Mouse (Mus musculus) forebrain, embryonic 10.5 days (tissue): Measurements from ENCODE around the gene Filip1l. TPM values are rescaled to one million over a fixed set of nuclear protein-coding genes. Genes with fewer than 3 reads are reported as not detected.
"Not testable (repeated sequence)": the region's sequence is repeated elsewhere in the genome, so short reads cannot be mapped to it uniquely, and the experiment has no call there.

Experiments
- DNase-seq: peaks from one replicate; pipeline ENCODE4 v3.0.0-alpha.2; 2017; ENCODE audit warnings: low spot score; ENCODE audit errors: extremely low spot score
- H3K27ac ChIP-seq: fragments of 300-500 bp; sonication (generic); 2 replicates; pipeline ENCODE4 v1.5.1; 2016; ENCODE audit warnings: mild to moderate bottlenecking
- H3K27me3 ChIP-seq: fragments of 300-500 bp; sonication (generic); 2 replicates; pipeline ENCODE4 v1.6.1; 2016; ENCODE audit warnings: mild to moderate bottlenecking; ENCODE audit not compliant: poor library complexity, severe bottlenecking
- H3K36me3 ChIP-seq: fragments of 300-500 bp; sonication (generic); replicated peaks from 2 replicates; pipeline ENCODE4 v1.6.1; 2016; ENCODE audit warnings: mild to moderate bottlenecking, moderate library complexity
- H3K4me1 ChIP-seq: fragments of 300-500 bp; sonication (generic); 2 replicates; pipeline ENCODE4 v1.6.1; 2016
- H3K4me3 ChIP-seq: fragments of 300-500 bp; sonication (generic); 2 replicates; pipeline ENCODE4 v1.5.1; 2016; ENCODE audit warnings: mild to moderate bottlenecking, moderate library complexity
- H3K9me3 ChIP-seq: fragments of 300-500 bp; sonication (generic); 2 replicates; pipeline ENCODE4 v1.6.1; 2016; ENCODE audit warnings: mild to moderate bottlenecking, moderate library complexity
- WGBS: fragments of 180-500 bp; shearing (Covaris S2); methylation state at CpG from one replicate; pipeline ENCODE4 v1.1.7; 2016; 5-methylcytosine and 5-hydroxymethylcytosine counted together
- polyA plus RNA-seq: library from polyadenylated mRNA; unstranded; fragments of >200 nt; fragmentation: Nextera tagmentation; extraction: Ambion mirVana; gene quantifications from 2 replicates; pipeline ENCODE4 v1.2.1, GENCODE M21; 2016

Filip1l gene
- polyA plus RNA-seq, 1 experiment from 2014 or later: 6.7 TPM

DNA sequence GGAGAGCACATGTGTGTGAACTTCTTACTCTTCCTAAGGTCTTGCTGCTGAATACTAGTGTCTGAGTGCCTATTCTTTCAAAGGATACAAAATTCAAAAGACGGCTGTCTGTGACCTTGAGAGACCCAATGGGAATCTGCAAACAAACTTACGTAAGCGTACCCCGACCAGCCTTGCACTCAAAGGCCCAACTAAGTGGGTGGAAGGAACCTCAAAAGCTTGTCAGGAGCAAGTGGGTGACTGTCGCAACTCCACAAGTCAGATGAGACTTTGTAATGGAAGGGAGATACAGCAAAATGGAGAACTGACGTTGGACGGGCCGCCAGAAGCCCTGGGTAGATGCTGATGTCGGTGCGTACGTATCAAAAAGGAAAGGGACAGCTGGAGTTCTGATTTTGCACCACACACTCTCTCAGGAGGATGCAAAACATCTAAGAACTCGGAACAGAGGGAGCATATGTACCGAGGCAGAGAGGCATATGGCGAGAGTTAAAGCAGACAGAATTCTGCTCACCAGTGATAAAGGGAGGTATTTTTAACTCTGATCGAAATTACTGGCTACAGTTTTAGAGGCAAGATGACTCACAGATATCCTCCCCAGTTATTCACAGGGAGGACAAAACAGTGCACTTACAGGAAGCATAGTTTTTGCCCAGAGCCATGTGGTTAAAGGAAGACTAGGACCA, 36.8 kb downstream of the Filip1l start:
- Histone ChIP-seq H3K4me1 (no peaks in the 10 kb centered on the region), H3K9me3 (no peaks in the 10 kb centered on the region), H3K36me3 (no peaks in the 10 kb centered on the region), H3K27me3 (no peaks in the 10 kb centered on the region), H3K4me3 (no peak overlapping the region), H3K27ac (no peak overlapping the region)
- 94% methylated on average over 15 of the region's 15 CpGs for WGBS
- DNase-seq: no peak

DNA sequence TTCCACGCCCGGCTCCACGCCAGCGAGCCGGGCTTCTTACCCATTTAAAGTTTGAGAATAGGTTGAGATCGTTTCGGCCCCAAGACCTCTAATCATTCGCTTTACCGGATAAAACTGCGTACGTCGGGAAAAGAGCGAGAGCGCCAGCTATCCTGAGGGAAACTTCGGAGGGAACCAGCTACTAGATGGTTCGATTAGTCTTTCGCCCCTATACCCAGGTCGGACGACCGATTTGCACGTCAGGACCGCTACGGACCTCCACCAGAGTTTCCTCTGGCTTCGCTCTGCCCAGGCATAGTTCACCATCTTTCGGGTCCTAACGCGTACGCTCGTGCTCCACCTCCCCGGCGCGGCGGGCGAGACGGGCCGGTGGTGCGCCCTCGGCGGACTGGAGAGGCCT, 38.3 kb downstream of the Filip1l start:
- not testable (repeated sequence) for H3K4me1 ChIP-seq, H3K27me3 ChIP-seq, H3K4me3 ChIP-seq, H3K9me3 ChIP-seq, H3K27ac ChIP-seq, DNase-seq, H3K36me3 ChIP-seq
- WGBS: 35% methylated on average over 29 of the region's 39 CpGs

DNA sequence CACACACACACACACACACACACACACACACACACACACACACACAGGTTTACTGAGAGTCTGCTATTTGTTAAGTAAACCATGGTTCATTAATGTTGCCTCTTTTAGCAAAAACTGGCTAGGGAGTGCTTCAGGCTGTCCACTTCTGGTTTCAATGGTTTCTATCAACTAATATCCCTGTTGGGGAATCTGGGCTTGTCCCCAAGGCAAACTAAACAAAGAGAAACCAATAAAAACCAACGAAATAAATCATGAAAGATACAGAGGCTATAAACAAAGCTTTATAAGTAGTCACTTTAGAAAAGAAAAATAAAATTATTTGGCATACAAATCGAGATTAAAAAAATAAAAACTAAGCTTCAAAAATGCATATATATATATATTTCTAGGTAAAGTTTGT, 39.6 kb downstream of the Filip1l start:
- Histone ChIP-seq H3K27me3 (no peaks in the 10 kb centered on the region), H3K27ac (no peak overlapping the region), H3K9me3 (no peaks in the 10 kb centered on the region), H3K4me1 (0 out of 2 replicates have a peak, but pooled peaks cover 2% of the 10 kb centered on the region), H3K36me3 (no peaks in the 10 kb centered on the region), H3K4me3 (no peak overlapping the region)
- DNase-seq: no peak
- WGBS: 82% methylated on average over 2 of the region's 2 CpGs

DNA sequence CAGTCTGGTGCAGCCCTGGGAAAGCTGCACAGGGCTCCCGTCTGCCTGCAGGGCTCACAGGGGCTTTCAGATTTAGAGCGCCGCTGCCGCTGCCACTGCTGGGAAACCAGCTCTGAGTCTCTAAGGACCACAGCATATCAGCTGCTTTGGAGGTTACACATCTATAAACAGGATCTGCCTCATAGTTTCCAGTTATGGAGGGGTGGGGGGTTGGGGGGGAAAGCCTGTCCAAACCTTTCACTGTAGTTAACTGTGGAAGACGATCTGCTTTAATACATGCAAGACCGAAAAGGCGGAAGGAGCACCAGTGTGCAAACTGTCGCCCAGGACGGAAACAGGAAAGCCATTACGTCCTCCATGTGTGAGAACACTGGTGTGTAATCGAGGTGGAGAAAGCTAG, 40.3 kb downstream of the Filip1l start:
- Histone ChIP-seq H3K27me3 (no peaks in the 10 kb centered on the region), H3K27ac (no peak overlapping the region), H3K36me3 (no peaks in the 10 kb centered on the region), H3K4me1 (peaks cover 9% of the 10 kb centered on the region), H3K4me3 (no peak overlapping the region), H3K9me3 (no peaks in the 10 kb centered on the region)
- WGBS: 82% methylated on average over 11 of the region's 11 CpGs
- no peak for DNase-seq

DNA sequence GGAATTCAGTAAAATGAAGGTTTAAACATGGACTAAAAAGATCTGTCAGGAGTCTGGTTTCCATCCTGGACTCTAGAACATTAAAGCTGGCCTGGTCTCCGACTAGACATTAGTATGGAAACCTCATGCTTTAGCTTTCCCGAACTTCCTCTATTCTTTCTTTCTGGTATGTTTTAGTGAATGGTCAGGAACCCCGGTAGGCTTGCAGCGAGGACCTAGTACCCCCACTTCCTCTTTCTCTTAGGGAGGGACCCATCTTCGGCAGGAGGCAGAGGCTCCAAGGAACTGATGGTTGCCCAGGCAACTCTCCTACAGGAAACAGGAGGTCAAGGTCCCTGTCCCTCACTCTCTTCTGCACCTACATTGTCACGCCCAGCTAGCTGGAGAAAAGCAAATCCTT, 43.4 kb downstream of the Filip1l start:
- Histone ChIP-seq H3K36me3 (no peaks in the 10 kb centered on the region), H3K9me3 (no peaks in the 10 kb centered on the region), H3K27ac (no peak overlapping the region), H3K4me1 (peaks cover 13% of the 10 kb centered on the region), H3K4me3 (no peak overlapping the region), H3K27me3 (no peaks in the 10 kb centered on the region)
- DNase-seq: no peak
- WGBS: 77% methylated on average over 6 of the region's 6 CpGs

DNA sequence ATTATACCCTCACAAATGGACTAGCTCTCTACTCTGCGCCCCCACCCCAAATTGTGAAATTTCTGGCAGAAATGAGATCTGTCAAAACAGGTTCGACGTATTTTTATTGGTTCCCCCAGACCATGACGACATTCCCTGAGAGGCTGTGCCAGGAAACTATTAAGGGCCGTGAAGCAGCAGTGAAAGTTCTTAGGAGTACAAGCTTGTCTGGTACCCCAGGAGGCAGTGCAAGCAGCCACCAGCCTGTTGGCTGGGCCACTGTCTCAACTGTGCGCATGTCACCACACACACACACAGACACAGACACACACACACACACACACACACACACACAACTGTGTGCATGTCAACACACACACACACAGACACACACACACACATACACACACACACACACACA, 45.0 kb downstream of the Filip1l start:
- Histone ChIP-seq H3K27me3 (no peaks in the 10 kb centered on the region), H3K4me1 (peaks cover 13% of the 10 kb centered on the region), H3K36me3 (no peaks in the 10 kb centered on the region), H3K27ac (no peak overlapping the region), H3K9me3 (no peaks in the 10 kb centered on the region), H3K4me3 (no peak overlapping the region)
- DNase-seq: no peak
- 86% methylated on average over 6 of the region's 6 CpGs for WGBS

DNA sequence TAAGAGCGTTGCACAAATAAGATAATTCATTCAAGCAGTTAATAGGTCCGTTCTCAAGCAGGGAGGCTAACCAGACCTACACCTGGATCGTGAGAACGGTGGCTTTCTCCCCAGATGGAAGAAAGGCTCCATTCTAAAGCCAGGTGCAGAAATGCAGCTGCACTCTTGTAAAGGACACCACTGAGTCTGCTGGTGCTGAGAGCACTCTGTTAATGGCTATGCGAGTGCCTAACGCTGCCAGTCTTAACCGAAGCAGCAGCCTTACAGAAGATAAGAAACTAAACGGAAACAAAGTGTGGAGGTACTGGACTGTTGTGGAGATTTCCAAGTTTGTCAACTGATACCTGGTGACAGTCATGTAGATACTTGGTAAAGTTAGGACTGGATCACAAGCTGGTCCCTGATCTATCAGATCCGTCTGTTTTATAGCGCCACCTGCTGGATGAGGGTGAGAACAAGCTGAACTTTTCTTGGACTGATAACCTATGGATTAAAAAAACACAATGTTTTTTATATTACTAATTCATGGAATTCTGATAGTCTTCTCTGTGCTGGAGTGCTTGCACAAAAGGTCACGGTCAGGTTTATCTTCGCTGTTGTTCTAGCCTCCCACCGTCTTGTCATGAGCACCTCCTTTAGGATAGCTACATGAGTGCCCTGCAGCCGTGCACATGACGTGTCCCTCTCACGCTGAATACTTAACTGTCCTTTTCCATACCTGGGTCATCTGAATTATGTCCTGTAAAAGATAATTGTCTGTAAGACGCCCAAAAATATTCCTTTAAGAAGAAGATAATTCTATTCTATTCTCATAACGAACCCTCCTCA, 45.7 kb downstream of the Filip1l start:
- 58% methylated on average over 18 of the region's 18 CpGs for WGBS
- Histone ChIP-seq H3K27ac (no peak overlapping the region), H3K9me3 (no peaks in the 10 kb centered on the region), H3K4me1 (peaks cover 13% of the 10 kb centered on the region), H3K36me3 (no peaks in the 10 kb centered on the region), H3K4me3 (no peak overlapping the region), H3K27me3 (no peaks in the 10 kb centered on the region)
- DNase-seq: peak; percentile 49

DNA sequence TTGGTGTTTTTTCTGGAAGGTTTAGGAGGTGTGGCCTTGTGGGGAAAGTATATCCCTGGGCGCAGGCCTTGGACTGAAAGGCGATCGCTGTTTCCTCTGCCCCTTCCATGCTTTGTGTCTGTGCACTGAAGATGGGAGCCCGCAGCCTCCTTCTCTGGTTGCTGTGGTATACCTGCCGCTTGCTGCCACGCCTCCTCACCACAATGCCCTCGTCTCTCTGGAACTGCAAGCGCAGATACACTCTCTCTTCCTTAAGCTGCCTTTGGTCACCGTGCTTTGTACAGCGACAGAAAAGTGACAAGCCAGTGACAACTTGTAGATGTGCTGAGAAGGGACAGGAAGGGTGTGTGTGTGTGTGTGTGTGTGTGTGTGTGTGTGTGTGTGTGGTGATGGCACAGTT, 46.7 kb downstream of the Filip1l start:
- Histone ChIP-seq H3K27me3 (no peaks in the 10 kb centered on the region), H3K27ac (no peak overlapping the region), H3K36me3 (no peaks in the 10 kb centered on the region), H3K4me1 (peaks cover 13% of the 10 kb centered on the region), H3K4me3 (no peak overlapping the region), H3K9me3 (no peaks in the 10 kb centered on the region)
- DNase-seq: no peak
- WGBS: 87% methylated on average over 10 of the region's 10 CpGs

DNA sequence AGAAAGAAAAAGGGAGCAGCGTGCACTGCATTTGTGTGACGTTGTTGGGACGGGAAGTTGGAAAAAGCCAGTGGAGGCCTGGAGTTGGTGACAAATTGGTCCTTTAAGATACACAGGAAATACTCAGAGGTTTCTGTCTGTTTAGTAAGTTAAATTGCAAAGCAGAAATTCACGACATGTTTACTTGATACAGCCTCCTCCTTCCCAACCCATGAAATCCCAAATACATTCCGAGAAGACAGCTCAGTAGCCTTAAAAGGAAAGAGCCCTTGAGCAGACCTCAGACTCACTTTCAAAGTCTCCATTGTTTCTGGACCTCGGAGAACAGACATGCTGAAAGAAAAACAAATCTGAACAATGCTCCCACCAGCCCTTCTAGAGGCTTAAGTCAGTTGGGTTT, 48.8 kb downstream of the Filip1l start:
- 57% methylated on average over 6 of the region's 6 CpGs for WGBS

DNA sequence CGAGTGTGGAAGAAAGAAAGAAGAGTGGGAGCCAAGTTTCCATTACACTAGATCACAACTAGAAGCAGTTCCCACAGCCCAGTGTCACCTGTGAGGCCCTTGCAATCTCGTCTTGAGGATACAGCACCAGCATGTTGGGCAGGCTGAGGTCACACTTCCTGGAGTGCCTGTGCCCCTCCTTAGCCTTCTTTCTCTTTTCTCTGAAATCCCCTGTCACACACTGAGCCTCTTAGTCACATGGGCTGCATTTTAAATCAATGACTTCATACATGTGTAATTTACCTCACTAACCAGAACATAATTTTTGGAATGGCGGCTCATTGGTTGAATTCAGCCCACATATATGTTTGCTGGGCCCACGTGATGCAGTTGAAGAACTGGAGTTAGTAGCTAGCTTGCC, 50.0 kb downstream of the Filip1l start:
- no peaks in the 10 kb centered on the region for H3K9me3 ChIP-seq

More for the DNA sequence above, 48.8 kb downstream of the Filip1l start:
- H3K27me3 ChIP-seq: no peaks in the 10 kb centered on the region
- no peak for DNase-seq
- no peaks in the 10 kb centered on the region for H3K9me3 ChIP-seq
- H3K4me1 ChIP-seq: peaks cover 13% of the 10 kb centered on the region
- H3K4me3 ChIP-seq: no peak overlapping the region
- no peaks in the 10 kb centered on the region for H3K36me3 ChIP-seq
- H3K27ac ChIP-seq: no peak overlapping the region

DNA sequence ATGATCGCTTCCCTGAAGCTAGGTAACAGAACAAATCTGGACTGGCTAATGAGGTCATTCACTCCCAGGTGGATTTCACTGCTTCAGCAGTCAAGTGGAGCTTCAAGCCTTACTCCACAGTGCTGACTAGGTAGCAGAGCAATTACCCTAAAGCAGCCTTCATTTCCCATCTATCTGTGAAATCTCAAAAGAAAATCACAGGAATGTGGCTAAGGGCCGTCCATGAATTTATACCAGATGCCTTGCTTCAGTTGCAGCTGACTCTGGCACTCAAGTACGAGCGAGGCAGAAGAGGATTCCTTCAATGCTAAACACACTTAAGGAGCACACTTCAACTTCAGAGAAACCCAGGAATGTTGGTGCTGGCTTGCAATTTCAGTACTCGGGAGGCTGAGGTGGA, 50.9 kb downstream of the Filip1l start:
- H3K27me3 ChIP-seq: no peaks in the 10 kb centered on the region
- H3K4me1 ChIP-seq: no peaks in the 10 kb centered on the region
- no peaks in the 10 kb centered on the region for H3K9me3 ChIP-seq
- 77% methylated on average over 5 of the region's 5 CpGs for WGBS
- no peak overlapping the region for H3K4me3 ChIP-seq
- no peak for DNase-seq
- no peak overlapping the region for H3K27ac ChIP-seq
- H3K36me3 ChIP-seq: no peaks in the 10 kb centered on the region

More for the DNA sequence above, 50.0 kb downstream of the Filip1l start:
- Histone ChIP-seq H3K4me3 (no peak overlapping the region), H3K4me1 (peaks cover 6% of the 10 kb centered on the region), H3K27me3 (no peaks in the 10 kb centered on the region), H3K27ac (no peak overlapping the region), H3K36me3 (no peaks in the 10 kb centered on the region)
- DNase-seq: no peak
- WGBS: 90% methylated on average over 4 of the region's 4 CpGs

DNA sequence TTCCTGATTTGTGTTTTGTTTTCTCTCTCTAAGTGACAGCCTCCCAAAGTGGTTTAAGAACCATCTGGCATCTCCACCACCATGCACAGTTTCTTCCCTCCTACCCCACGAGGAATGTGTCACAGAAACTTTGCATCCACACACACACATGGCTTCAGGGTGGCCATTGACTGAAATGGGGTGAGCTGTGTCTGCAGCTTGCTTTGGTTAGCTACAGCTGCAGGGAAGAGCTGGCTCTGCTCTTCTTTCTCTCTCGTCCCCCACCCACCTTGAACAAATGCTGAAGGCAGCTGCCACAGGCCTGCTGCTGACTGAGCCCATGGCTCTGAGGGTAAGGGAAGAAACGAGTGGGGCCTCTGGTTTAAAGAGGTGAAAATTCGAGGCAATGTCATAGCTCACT, 59.9 kb downstream of the Filip1l start:
- no peaks in the 10 kb centered on the region for H3K9me3 ChIP-seq

DNA sequence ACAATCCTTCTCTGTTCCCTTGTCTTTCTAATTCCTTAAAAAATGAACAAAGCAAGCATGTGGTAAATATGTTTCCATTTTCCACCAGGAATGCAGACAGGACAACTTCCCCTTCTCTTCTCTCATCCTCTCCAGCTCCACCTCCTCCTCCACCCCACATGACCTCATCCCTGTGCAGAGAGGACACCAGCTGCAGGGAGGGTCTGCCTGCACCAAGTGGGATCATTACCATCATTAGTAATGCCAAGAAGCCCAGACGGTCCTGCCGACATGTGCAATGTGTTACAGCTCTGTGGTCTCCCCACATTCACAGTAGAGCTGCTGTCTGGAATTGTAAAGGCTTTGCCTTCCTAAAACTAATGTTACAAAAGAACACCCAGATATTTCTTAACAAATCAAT, 63.2 kb downstream of the Filip1l start:
- Histone ChIP-seq H3K36me3 (no peaks in the 10 kb centered on the region), H3K4me3 (no peak overlapping the region), H3K27ac (no peak overlapping the region), H3K9me3 (no peaks in the 10 kb centered on the region), H3K27me3 (no peaks in the 10 kb centered on the region), H3K4me1 (no peaks in the 10 kb centered on the region)
- 70% methylated on average over 2 of the region's 2 CpGs for WGBS
- no peak for DNase-seq

More for the DNA sequence above, 59.9 kb downstream of the Filip1l start:
- no peak overlapping the region for H3K4me3 ChIP-seq
- no peaks in the 10 kb centered on the region for H3K4me1 ChIP-seq
- H3K36me3 ChIP-seq: no peaks in the 10 kb centered on the region
- H3K27ac ChIP-seq: no peak overlapping the region
- no peaks in the 10 kb centered on the region for H3K27me3 ChIP-seq
- WGBS: 62% methylated on average over 4 of the region's 4 CpGs
- DNase-seq: no peak
